Mouse (Mus musculus) c-Kit-positive CD71-negative TER-119-negative erythroid progenitor cells, embryonic 14.5 days (primary cell): ENCODE results near the gene Ilvbl.
"Not testable (repeated sequence)": the region's sequence is repeated elsewhere in the genome, so short reads cannot be mapped to it uniquely, and the experiment has no call there.

Source experiments
- DNase-seq: peaks from one replicate; pipeline ENCODE4 v3.0.0-alpha.2; 2013; ENCODE audit warnings: low read depth

The Ilvbl gene

GRCm38 (mm10) chr10:78574250-78575104, at the start of gene Ilvbl:
Ilvbl (plus strand) TSS chr10:78574346.
- DNase-seq, result peak; percentile 92

DNA sequence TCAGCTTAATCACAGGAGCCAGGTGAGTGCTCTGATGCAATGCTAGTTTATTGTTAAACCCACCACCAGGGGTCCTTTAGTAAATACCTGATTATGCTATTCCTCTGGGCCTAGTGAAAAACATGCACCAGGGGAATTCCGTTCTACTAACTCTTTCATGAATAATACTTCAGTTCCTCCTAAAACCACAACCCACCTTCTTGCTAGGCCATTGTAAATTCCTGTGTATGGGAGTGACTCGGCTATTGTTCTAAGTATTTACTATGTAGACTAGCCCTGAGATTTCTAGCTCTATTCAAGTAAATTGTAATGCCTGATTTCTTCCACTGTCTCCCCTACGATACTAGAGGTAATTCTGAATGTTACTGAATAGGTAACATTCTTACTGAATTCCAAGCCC, 49.1 kb upstream of the Ilvbl start:
- not testable (repeated sequence) for DNase-seq

GRCm38 (mm10) chr10:78525511-78525910, 48.6 kb upstream of the Ilvbl start:
- DNase-seq, result no peak

DNA sequence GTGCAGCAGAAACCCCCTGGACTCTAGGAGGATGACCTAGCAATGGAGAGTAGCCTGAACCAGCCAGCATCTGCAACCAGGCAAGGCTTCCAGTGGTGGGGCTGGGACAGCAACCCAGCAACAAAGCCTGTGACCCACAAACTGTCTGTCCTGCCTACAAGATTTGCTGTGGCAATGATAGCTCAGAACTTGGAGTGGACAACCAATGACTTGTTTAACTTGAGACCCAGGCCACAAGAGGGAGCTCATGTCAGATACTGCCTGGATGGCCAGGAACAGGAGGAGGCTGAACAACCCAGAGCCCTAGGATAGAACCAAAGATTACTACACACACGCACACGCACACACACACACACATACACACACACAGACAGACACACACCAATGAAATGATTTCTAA, 33.2 kb upstream of the Ilvbl start:
- DNase-seq, result no peak

GRCm38 (mm10) chr10:78565070-78565469, 9.1 kb upstream of the Ilvbl start:
- DNase-seq, result no peak

- no peak for DNase-seq
Measured at GRCm38 (mm10) chr10:78569191-78569590, 5.0 kb upstream of the Ilvbl start.

GRCm38 (mm10) chr10:78569686-78570085, 4.5 kb upstream of the Ilvbl start:
- no peak for DNase-seq

DNA sequence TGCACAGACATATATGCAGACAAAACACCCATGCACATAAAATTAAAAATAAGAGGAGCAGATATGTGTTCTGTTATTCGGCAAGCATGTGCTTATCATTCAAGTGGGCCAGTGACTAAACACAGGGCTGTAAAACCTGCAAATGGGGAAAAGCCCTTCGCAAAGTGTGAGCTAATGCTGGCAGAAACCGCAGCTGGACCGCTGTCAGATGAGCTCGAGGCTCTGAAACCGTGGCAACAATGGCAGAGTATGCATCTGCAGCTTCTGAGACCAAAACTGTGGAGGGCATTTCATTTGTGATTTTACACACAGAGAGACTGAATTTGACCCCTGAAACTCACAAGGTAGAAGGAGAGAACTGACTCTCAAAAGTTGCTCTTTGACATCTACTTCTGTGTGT, 3.7 kb upstream of the Ilvbl start:
- DNase-seq, result no peak

DNA sequence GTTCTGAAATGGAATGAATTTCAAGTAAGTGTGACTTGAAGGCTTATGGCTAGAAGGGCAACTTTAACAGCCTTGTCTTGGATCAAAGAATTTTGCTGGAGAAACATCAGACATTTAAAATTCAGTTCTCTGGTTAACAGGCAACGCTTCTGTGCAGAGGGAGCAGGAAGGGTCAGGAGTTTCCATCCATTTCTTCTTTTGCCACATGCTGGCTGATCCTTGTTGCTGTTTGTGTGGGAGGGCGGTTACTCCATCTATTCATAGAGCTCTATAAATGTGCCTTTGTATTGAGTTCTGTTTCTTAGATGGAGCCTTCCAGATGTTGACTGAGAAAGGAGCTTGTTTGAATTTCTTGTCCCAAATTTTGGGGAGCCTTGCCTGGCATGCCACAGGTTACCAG, 3.2 kb upstream of the Ilvbl start:
- no peak for DNase-seq

DNA sequence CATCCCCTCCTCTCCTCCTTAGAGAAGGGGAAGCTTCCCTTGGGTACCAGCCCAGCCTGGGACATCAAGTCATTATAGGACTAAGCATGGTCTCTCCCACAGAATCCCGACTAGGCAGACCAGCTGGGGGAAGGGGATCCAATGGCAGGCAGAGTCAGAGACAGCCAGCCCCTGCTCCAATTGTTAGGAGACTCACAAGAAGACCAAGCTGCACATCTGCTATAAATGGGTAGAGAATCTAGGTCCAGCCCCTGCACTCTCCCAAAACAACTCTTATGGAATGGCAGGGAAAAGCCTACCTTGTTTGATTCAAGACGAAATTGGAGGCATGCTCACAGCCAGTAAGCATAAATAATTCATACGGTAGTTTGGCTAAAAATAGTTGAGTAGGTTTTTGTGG, 920 bp upstream of the Ilvbl start:
- no peak for DNase-seq

GRCm38 (mm10) chr10:78575105-78575632, 1.0 kb downstream of the Ilvbl start:
- no peak for DNase-seq

- DNase-seq, result no peak
Measured at GRCm38 (mm10) chr10:78575690-78576089, 1.5 kb downstream of the Ilvbl start.

DNA sequence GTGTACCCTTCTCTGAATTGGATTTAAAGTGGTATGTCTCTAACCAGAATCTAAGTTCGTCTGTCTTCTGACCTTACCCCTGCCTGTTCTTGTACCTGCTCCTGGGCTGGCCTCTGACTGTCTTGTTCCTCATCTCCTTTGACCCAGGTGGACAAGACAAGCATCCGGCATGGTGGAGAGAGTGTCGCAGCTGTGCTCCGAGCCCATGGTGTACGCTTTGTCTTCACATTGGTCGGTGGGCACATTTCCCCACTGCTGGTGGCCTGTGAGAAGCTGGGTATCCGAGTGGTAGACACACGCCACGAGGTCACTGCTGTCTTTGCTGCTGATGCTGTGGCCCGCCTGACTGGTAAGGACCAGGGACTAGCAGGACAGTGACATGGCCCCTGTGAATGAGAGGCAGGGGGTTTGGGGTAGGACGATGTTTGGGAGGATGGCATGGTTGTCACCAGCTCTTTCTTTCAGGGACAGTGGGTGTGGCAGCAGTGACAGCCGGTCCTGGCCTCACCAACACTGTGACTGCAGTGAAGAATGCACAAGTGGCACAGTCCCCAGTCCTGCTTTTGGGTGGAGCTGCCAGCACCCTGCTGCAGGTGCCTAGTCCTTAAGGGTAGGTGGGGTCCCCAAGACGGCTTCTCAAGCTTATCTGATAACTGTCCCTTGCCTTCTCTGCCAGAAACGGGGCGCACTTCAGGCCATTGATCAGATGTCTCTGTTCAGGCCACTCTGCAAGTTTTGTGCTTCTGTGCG, 2.5 kb downstream of the Ilvbl start:
- DNase-seq, result no peak

DNA sequence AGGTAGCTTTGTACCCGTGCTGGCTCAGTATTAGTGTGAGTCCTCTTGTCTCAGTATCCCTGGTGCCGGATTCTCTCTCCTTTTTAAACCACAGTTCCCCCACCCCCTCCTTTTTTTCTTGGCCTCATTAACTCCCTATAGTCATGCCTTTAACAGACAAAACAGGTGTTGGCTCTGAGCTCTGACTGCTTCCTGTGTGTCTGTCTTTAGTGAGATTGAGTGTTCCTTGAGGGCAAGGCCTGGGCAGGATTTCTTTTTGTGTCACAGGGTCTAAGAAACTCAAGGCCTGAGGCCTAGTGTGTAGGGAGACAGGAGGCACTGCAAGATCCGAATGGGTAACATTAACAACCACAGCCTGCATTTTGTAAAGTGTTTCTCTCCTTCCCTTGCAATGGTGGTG, 4.1 kb downstream of the Ilvbl start:
- DNase-seq, result no peak

DNA sequence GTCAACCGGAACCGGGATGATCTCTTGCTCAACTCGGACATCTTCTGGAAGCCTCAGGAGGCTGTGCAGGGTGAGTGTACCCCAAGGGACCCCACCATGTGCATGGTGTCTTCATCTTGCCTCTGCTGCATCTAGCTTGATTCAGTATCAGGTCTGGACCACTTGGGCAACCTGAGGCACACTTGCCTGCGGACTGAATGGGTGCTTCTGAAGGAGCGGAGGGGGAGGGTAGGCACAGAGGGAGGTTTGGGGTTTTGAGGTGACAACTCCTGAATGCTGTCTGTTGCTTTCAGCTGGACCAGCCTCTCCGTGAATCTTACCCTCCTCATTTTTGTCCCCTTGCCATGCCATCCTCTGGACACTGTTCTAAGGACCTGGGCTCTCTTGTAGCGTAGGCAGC, 7.0 kb downstream of the Ilvbl start:
- no peak for DNase-seq

DNA sequence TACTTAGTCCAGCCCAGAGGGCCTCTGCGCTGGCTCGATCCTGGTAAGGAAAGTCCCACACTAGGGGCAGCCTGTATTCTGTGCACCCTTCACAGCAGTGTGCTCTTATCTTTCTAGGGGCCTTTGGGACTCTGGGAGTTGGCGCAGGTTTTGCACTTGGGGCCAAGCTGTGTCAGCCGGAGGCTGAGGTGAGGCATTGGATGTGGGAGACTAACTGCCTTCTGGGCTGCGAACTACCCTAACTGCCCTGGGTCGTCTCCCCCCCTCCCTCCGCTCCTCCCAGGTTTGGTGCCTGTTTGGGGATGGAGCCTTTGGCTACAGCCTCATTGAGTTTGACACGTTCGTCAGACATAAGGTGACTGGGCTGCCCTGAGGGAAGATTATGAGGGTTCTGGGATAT, 9.2 kb downstream of the Ilvbl start:
- no peak for DNase-seq

- no peak for DNase-seq
Measured at GRCm38 (mm10) chr10:78583939-78584338, 9.8 kb downstream of the Ilvbl start.

- no peak for DNase-seq
Measured at GRCm38 (mm10) chr10:78584996-78585395, 10.8 kb downstream of the Ilvbl start.

- DNase-seq, result no peak
Measured at GRCm38 (mm10) chr10:78585606-78586005, 11.5 kb downstream of the Ilvbl start.

DNA sequence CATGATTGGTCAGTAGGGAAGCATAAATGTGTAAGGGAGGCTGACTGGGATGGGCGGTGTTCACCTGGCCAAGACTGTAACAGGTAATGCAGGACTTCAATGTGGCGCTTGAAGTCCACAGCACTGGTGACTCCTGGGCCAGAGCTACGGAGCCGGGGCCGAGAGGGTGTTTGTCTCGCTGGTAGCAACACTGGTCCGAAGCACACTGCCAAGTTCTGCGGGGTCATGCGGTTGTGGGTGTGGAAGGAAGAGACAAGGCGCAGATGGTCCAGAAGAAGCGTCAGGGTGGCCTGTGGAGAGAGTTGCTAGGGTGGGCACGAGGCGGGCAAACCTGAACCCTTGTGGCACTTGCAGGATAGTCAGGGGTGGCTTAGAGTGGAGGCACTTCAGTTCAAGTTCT, 11.9 kb downstream of the Ilvbl start:
- no peak for DNase-seq

DNA sequence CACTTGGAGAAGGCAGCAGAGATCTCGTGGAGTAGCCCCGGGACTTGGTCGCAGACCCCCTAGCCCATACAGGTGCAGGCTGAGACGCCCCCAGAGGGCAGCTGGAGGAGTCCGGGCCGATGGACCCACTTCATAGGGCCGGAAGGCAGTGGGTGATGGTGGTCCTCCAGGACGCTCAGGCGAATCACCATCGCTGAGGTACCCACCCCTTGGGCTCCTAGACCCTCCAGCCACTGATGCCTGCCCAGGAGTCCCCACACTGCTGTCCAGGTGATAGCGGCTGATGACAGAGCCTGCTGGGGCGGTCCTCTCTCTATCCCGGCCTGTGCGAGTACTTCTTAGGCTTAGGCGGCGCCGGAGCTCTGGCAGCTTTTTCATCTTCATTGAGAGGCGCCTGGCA, 15.1 kb downstream of the Ilvbl start:
- DNase-seq, result no peak

DNA sequence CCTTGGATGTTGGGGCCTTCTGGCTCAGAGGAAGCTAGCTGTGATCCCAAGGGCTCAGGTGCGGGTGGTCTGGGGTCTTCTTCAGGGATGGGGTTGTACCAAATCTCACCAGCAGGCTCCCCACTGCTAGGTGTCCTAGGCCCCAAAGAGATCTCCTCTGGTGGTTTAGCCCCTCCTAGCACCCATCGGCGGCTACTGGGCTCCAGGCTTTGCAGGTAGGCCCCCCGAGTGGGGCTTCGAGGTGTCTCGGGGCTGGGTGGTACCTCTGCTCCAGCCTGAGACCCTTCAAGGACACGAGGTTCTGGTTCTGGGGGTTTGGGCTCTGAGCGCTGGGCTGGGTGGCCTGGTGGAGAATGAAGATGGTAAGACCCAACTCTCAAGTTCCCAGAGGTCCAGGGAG, 15.8 kb downstream of the Ilvbl start:
- DNase-seq, result no peak

GRCm38 (mm10) chr10:78590744-78591143, 16.6 kb downstream of the Ilvbl start:
- no peak for DNase-seq
